Mouse (Mus musculus) stomach, postnatal 0 days (tissue): ENCODE data around the gene Gm14419. TPM values are rescaled to one million over a fixed set of nuclear protein-coding genes. Genes with fewer than 3 reads are reported as not detected.
"Not testable (repeated sequence)": the region's sequence is repeated elsewhere in the genome, so short reads cannot be mapped to it uniquely, and the experiment has no call there.

ENCODE experiments used
- ATAC-seq: fragments of 200-750 bp; cut with Nextera tagmentation; 2 replicates; pipeline ENCODE4 v1.8.0; 2017; ENCODE audit not compliant: low FRiP score, low TSS enrichment
- DNase-seq: peaks from one replicate; pipeline ENCODE4 v3.0.0-alpha.2; 2016; ENCODE audit warnings: low spot score
- H3K27ac ChIP-seq: fragments of 300-500 bp; sonication (generic); replicated peaks from 2 replicates; pipeline ENCODE4 v1.5.1; 2014; ENCODE audit warnings: mild to moderate bottlenecking, control low read depth
- H3K27me3 ChIP-seq: fragments of 300-500 bp; sonication (generic); 2 replicates; pipeline ENCODE4 v1.6.1; 2014; ENCODE audit warnings: low read length; ENCODE audit not compliant: control insufficient read depth, insufficient read depth
- H3K36me3 ChIP-seq: fragments of 300-500 bp; sonication (generic); 2 replicates; pipeline ENCODE4 v1.6.1; 2014; ENCODE audit warnings: low read length, mixed read lengths; ENCODE audit not compliant: control insufficient read depth, insufficient read depth
- H3K4me1 ChIP-seq: fragments of 300-500 bp; sonication (generic); replicated peaks from 2 replicates; pipeline ENCODE4 v1.6.1; 2014; ENCODE audit warnings: antibody characterized with exemption; ENCODE audit not compliant: control insufficient read depth, insufficient read depth
- H3K4me2 ChIP-seq: fragments of 300-500 bp; sonication (generic); replicated peaks from 2 replicates; pipeline ENCODE4 v1.6.1; 2014; ENCODE audit warnings: low read depth, mild to moderate bottlenecking, control low read depth, moderate library complexity
- H3K4me3 ChIP-seq: fragments of 300-500 bp; sonication (generic); 2 replicates; pipeline ENCODE4 v1.5.1; 2014; ENCODE audit warnings: low read depth, low read length, control low read depth
- H3K9ac ChIP-seq: fragments of 300-500 bp; sonication (generic); 2 replicates; pipeline ENCODE4 v1.6.1; 2014; ENCODE audit warnings: mild to moderate bottlenecking, low read length, control low read depth, mixed read lengths
- H3K9me3 ChIP-seq: fragments of 300-500 bp; sonication (generic); 2 replicates; pipeline ENCODE4 v1.6.1; 2016; ENCODE audit warnings: low read length; ENCODE audit not compliant: control insufficient read depth
- WGBS: fragments of 180-500 bp; shearing (Covaris S2); extraction: QIAGEN DNeasy Blood & Tissue Kit; methylation state at CpG from one replicate; pipeline ENCODE4 v1.1.7; 2014; 5-methylcytosine and 5-hydroxymethylcytosine counted together
- polyA plus RNA-seq: library from polyadenylated mRNA; unstranded; fragments of >200 nt; fragmentation: Nextera tagmentation; extraction: Ambion mirVana; gene quantifications from 2 replicates; pipeline ENCODE4 v1.2.1, GENCODE M21; 2015

The Gm14419 gene
- 7.9 and 8.9 TPM in 2 replicates for polyA plus RNA-seq

GRCm38 (mm10) chr2:177000656-177001055 lies at the start of gene Gm14419:
Gm14419 (plus strand) TSS chr2:177000956.
- not testable (repeated sequence) for H3K27me3 ChIP-seq, H3K4me2 ChIP-seq, H3K27ac ChIP-seq, H3K36me3 ChIP-seq, DNase-seq, H3K4me3 ChIP-seq, H3K9ac ChIP-seq, ATAC-seq, H3K4me1 ChIP-seq, H3K9me3 ChIP-seq
- WGBS: no CpG with 5 or more reads among the region's 6 CpGs

Other genes with a start within 250 kb of the Gm14419 start
- 14.6 and 18.2 TPM in 2 replicates for gene Gm14295, start 202.3 kb upstream of the Gm14419 start, polyA plus RNA-seq
- not detected in 2 replicates for gene Gm14408, start 169.8 kb upstream of the Gm14419 start, polyA plus RNA-seq
- 4.4 and 6.6 TPM in 2 replicates for gene Gm14296, start 73.1 kb upstream of the Gm14419 start, polyA plus RNA-seq
- gene Gm14401, start 73.4 kb downstream of the Gm14419 start, polyA plus RNA-seq: 0.12 TPM in 1 of 2 replicates, not detected in the other
- gene Gm14410, start 205.5 kb downstream of the Gm14419 start, polyA plus RNA-seq: 13.7 and 14.0 TPM in 2 replicates